Mouse (Mus musculus): ENCODE results near the gene Fam183b.
"Not testable (repeated sequence)": the region's sequence is repeated elsewhere in the genome, so short reads cannot be mapped to it uniquely, and the experiment has no call there.

The Fam183b gene

DNA sequence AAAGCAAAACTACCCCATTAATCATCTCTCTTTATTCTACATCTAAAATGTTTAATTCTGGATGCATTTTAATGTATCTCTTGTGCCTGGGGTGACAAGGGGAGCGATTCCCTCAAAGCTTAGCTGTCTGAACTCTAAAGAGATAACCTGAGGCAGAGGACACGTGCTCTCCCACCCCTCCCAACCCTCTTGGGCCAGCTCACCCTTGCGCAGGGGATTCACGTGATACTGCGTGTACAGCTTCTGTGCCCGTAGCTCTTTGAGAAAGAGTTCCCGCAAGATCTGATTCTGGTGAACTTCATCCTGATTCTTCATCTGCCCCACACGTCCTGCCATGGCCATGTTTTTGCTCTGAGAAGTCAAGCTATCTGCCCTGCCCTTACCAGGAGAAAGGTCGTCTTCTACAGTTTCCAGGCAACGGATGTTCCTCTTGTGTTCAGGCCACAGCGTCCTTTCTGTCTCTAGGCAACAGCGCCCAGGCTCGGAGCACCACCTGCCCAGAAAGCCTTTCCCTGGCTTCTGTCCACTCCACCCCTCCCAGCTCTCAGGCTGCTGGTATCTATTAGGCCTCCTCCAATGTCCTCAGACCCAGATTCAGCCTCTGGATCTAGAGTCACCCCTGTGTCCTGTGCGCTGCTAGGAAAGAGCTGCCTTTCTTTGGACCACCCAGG, at the start of gene Fam183b:
TSS of gene Fam183b (minus strand) at position 403 of the 671 bp plus-strand sequence.
- peak; percentile 24 to 41 for DNase-seq (ENCODE audit: inconsistent age in 2 of 2, low spot score in 1 of 2)

DNA sequence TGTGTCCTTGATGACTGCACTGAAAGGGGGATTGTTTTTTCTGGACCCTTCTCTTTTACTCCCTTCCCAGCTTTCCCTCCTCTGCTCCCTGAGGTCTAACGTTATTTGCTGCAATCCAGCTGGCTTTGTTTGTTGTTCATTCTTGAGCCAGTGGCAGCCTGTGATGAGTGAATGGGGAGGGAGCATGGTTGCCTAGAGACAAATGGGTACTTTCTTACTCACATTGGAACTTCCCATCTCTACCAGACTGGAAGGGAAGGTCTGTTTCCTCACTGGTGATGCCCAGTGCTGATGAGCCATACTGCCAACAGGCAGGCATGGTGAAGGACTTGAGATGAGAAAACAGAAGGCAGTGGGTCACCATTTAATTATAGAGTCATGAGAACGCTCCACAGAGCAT, 48.0 kb upstream of the Fam183b start:
- DNase-seq (ENCODE audit: inconsistent age in 2 of 2, low spot score in 1 of 2): no peak

DNA sequence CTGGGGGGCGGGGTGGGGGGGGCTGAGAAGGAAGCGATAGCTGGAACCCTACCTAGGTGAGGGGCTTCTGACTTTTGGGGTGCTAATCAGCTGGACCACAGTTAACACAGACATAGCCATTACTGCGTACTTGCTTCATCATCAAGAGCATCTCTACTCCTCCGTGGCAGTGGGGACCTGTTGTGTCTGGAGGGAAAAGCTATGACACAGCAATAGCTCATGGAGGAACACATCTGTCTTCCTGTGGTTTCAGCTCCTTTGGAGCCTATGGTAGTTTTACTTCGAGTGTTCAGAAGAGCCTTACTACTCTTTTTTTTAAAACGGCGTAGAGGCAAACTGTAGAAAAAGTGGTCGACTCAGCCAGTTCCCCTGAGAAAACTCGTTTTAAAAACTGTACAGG, 45.9 kb upstream of the Fam183b start:
- DNase-seq (ENCODE audit: inconsistent age in 2 of 2, low spot score in 1 of 2): no peak

DNA sequence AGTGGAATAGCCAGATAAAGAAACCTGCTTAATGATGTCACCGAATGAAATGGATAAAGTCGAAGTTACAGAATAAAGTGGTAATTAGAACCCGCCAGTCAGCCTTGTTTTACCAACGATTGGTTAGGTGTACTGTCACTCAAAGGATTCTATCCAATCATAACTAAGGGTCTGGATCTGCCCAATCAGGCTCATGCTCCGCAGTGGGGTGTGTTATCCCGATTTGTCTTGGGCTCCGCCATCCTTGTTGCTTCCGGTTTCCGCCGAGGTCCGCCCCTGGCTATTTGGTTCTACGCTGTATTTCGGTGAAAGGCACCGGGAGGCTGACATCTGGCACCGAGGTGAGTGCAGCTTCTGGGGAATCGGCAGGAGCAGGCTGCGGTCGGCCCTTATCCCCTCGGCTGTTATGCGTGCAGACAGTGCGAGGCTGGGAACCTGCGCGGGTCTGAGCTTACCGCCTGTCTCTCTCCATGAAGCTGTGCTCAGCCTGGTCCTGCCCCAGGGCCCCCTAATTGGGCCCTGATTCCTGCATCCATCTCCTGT, 45.2 kb upstream of the Fam183b start, which contains the start of gene Gm12258:
TSS of gene Gm12258 (plus strand) at position 240 of the 543 bp plus-strand sequence.
- peak; percentile 90 to 99 for DNase-seq (ENCODE audit: inconsistent age in 2 of 2, low spot score in 1 of 2)

DNA sequence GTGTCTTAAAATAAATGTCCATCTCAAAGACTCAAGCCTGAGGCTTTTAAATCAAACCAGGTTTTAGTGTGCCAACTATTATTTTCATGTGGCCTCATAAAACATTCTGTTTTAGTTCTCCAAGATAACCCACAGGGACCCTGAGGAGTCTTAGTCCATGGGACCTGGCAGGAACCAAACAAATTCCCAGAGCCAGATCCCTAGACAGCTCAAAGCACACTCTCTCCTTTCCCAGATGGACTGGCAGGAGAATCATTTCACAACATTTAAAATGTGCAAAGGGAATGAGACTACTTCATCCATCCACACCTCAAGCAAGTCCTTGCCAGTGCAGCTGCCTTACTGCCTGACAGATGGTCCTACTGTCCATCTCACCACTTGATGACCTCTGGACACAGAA, 37.2 kb upstream of the Fam183b start, which contains the start of gene Olfr311:
TSS of gene Olfr311 (plus strand) at position 301 of the 400 bp plus-strand sequence.
- DNase-seq (ENCODE audit: inconsistent age in 2 of 2, low spot score in 1 of 2): not testable (repeated sequence)

DNA sequence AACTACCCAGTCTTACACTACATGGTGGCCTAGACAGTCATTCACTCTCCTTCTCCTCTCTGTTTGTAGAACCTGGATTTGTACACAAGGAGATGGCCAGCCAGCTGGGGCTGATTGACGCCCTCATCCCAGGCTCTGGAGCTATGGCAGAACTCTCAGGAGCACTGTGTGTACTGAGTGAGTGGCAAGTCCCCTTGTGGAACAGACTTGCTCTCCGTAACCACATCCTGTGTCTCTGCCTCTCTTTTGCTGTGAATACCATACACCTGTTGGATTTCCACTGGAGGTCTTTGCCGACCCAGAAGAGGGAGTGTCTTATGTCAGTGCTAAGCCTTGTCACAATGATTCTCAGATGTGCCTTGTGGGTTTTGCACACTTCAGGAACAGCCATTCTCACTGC, 30.8 kb upstream of the Fam183b start:
- DNase-seq (ENCODE audit: inconsistent age in 2 of 2, low spot score in 1 of 2): not testable (repeated sequence)

DNA sequence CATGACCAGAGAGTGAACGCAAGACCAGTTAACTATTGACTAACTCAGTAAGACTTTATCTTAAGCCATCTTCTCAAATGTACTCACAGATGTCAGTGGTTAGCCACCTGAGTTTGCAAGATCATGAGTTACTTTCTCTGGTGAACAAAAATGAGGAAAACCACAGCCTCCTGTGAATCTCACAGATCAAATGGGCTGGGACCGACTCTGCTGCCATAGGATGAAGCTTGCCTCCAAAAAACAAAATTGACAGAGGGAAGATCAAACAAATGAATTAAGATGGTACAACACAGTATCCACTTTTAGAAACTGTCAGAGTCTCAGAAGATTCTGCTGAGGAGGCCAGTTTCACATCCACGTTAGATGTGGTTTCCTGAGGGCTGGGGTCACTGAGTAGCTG, 28.0 kb upstream of the Fam183b start:
- DNase-seq (ENCODE audit: inconsistent age in 2 of 2, low spot score in 1 of 2): no peak

DNA sequence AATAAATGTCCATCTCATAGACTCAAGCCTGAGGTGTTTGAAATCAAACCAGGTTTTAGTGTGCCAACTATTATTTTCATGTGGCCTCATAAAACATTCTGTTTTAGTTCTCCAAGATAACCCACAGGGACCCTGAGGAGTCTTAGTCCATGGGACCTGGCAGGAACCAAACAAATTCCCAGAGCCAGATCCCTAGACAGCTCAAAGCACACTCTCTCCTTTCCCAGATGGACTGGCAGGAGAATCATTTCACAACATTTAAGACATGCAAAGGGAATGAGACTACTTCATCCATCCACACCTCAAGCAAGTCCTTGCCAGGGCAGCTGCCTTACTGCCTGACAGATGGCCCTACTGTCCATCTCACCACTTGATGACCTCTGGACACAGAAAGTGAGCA, 27.2 kb upstream of the Fam183b start, which contains the start of gene Olfr312:
TSS of gene Olfr312 (plus strand) at position 301 of the 400 bp plus-strand sequence.
- DNase-seq (ENCODE audit: inconsistent age in 2 of 2, low spot score in 1 of 2): not testable (repeated sequence)

DNA sequence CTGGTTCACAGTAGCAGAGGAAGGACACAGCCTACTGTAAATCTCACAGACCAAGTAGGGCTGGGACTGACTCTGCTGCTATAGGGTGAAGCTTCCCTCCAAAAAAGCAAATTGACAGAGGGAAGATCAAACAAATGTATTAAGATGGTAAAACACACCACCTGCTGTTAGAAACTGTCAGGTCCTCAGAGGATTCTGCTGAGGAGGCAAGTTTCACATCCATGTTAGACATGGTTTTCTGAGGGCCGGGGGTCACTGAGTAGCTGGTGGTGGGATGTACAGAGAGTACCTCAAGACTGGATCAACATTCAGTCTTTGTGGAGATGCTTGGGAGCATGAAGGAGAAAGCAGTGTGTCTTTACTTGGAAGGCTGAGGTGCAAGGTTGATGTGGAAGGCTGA, 13.9 kb upstream of the Fam183b start:
- no peak for DNase-seq (ENCODE audit: inconsistent age in 2 of 2, low spot score in 1 of 2)

DNA sequence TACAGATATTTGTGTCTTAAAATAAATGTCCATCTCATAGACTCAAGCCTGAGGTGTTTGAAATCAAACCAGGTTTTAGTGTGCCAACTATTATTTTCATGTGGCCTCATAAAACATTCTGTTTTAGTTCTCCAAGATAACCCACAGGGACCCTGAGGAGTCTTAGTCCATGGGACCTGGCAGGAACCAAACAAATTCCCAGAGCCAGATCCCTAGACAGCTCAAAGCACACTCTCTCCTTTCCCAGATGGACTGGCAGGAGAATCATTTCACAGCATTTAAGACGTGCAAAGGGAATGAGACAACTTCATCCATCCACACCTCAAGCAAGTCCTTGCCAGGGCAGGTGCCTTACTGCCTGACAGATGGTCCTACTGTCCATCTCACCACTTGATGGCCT, 12.9 kb upstream of the Fam183b start, which contains the start of gene Olfr313:
TSS of gene Olfr313 (plus strand) at position 301 of the 400 bp plus-strand sequence.
- not testable (repeated sequence) for DNase-seq (ENCODE audit: inconsistent age in 2 of 2, low spot score in 1 of 2)

DNA sequence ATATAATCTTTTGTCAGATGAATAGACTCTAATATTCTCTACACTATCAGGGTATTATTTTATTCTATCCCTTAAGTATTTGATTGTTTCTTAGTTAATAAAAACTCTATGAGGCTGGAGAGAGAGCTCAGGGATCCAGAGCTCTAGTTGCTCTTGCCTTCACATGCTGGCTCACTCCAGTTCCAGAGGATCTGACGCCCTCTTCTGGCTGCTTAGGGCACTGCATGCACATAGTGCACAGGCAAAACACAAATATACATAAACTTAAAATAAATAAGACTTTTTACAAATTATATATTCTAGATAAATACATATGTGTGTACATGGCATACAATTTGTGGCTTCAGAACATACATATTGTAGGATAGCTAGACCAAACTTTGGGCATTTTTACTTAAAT, 10.2 kb upstream of the Fam183b start:
- DNase-seq (ENCODE audit: inconsistent age in 2 of 2, low spot score in 1 of 2): no peak

DNA sequence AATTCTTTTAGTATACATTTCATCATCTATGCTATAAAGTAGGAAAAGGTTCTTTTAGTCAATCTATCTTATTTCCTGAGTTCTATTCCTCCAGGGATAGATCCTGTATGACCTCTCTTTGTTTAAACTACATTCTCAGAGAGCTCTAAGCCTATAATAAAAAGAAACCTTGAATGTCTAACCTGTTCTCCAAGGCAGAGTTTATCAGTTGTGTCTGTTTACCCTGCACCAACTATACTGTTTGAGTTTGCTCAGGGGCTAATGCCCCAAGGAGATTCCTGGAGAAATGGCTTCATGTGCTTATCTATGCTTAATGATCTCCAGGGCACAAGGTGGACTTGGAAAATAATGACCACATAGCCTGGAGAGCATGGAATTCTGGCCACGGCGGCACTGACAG, 2.6 kb upstream of the Fam183b start:
- no peak for DNase-seq (ENCODE audit: inconsistent age in 2 of 2, low spot score in 1 of 2)

DNA sequence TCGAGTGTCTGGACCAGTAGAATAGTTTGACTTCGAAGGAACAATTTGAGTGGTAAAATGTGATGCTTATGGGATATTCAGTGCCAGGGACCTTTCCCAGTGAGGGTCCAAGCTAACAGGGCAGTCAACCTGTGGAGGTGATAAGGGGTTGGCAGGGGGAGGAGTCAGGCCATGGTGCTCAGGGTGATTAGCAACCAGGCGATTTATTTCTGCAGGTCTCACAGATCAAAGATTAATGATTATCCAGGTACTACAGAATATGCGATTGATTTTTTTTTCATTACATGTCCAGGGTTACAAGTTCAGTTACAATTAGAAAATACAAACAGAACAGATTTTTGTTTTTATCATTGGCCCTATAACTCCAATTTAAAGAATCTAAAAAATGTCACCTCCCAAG, 2.1 kb upstream of the Fam183b start:
- DNase-seq (ENCODE audit: inconsistent age in 2 of 2, low spot score in 1 of 2): no peak

DNA sequence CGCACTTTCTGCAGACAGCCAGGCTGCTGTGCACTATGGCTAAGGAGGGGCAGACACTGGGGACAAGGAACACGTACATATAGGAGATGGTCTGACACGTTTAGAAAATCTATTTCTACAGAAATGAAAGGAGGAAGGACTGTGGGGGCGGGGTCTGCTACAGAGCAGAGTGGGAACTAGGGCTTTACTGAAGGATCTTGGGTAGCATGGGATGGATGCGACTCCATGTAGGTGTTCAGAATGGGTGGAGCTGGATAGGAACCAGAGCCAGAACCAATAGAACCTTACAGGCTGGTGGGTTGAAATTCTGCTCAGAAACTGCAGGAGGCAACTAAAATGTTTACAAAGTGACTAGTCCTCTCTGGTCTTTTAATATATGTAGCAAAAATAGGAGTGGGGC, 2.0 kb downstream of the Fam183b start:
- DNase-seq (ENCODE audit: inconsistent age in 2 of 2, low spot score in 1 of 2): no peak

DNA sequence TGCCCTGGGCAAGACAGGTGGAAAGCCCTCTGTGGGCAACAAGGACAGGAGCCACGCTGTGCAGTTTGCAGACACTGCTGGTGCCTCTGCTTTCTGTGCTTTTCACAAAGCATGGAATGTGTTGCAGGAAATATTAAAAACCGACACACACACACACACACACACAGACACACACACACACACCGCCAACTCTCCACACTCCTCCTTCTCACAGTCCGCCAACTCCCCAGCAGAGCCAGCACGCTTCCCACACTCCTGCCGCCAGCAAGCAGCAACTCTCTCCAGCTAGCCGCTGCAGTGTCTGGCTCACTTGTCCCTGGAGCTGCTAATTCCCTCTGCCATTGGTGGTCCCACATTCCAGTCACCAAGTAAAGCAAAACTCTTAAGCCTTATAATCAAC, 4.9 kb downstream of the Fam183b start:
- DNase-seq (ENCODE audit: inconsistent age in 2 of 2, low spot score in 1 of 2): no peak

DNA sequence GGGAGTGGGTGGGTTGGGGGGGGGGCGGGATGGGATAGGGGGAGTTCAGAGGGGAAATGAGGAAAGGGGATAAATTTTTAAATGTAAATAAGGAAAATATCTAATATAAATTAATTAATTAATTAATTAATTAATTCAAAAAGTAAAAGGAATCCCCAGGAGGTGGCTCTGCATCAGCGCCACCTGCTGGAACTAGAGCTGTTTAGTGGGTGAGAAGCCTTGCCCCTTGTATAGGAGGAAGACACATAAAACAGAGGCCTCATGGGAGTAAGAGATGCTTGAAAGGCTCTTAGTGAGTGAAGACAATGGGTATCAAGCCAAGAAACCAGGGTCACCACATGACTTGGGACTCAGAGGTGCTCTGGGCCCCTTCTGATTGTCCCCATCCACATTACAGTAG, 5.9 kb downstream of the Fam183b start:
- DNase-seq (ENCODE audit: inconsistent age in 2 of 2, low spot score in 1 of 2): no peak

DNA sequence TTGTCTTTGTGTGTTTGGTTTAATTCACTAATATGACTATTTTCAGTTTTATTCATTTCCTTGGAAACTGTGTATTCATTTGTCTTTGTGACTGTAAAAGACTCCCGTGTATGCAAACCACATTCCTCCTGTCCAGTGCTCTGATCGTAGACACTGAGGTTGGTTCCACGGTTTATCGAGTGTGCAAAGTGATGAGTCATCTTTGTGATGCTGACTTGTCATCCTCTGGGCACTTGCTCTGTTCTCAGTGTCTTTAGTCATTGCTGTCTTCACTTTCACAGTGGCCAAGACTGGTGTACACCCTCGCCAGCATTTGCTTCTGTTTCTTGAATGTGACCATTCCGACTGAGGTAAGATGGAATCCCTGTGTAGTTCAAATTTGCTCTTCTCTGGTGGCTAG, 11.1 kb downstream of the Fam183b start:
- DNase-seq (ENCODE audit: inconsistent age in 2 of 2, low spot score in 1 of 2): no peak

DNA sequence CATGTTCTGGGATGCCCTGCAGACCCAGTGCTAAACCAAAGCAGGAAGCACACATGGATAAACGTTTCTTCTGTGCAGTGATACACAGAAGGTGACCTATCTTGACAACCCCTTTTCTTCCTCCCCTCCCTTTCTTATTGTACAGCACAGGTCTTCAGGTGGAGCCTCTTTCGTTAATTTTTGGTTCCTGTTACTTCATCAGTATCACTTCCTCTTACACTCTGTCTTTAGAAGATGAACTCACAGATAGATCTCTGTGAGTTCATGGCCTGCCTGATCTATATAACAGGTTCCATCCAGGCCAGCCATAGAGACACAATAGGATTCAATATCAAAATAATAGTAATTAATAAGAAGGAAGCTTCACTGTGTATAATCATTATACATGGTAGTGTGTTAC, 11.7 kb downstream of the Fam183b start:
- no peak for DNase-seq (ENCODE audit: inconsistent age in 2 of 2, low spot score in 1 of 2)

DNA sequence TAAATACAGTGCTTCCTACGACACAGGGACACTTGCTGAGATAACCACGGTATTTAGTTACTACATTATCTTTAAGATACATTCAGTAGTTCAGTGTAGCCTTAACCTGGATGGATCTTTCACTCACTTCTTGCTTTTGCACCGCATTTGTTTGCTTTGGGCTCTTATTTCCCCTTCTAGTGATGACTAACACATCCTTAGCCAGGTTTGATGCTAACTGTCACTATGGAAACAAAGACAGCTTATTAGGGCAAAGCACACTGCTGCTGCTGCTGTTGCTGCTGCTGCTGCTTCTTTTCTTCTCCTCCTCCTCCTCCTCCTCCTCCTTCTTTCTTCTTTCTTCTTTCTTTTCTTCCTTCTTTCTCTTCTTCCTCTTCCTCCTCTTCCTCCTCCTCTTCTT, 12.2 kb downstream of the Fam183b start:
- no peak for DNase-seq (ENCODE audit: inconsistent age in 2 of 2, low spot score in 1 of 2)

DNA sequence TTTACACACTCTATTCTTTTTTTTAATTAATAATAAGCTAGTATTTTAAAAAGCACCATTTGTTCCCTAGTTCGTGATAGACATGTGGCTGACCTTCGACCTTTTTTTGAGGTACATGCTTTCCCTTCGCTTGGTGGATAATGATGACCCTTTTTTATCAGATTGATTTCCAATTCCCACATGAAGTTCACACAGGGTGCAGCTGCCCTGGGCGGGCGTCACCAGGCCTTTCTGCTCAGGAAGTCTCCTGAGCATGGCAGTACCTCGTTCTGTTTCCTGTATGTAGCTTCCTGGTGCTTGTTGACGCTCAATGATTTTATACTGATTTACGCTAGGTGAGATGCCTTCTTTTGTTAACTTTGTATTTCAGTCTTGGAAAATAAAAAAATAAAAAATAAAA, 13.4 kb downstream of the Fam183b start:
- no peak for DNase-seq (ENCODE audit: inconsistent age in 2 of 2, low spot score in 1 of 2)

DNA sequence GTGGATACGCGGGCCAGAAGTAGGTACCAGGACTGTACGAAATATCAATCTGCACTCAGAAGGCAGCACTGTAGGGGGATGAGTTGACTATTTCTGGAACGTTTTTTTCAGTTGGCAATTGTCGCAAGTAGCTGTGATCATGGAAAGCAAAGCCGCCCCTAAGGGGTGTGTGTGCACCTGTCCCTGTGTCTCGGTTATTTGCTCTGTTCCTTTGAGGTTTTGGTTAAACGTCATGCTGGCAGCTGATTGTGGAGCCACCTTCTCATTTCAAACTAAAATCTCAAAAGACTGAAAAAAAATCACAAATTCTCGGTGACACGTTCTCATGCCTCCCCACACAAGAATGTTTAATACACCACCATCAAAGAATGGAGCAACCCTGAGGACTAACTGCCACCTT, 14.1 kb downstream of the Fam183b start:
- DNase-seq (ENCODE audit: inconsistent age in 2 of 2, low spot score in 1 of 2): no peak

DNA sequence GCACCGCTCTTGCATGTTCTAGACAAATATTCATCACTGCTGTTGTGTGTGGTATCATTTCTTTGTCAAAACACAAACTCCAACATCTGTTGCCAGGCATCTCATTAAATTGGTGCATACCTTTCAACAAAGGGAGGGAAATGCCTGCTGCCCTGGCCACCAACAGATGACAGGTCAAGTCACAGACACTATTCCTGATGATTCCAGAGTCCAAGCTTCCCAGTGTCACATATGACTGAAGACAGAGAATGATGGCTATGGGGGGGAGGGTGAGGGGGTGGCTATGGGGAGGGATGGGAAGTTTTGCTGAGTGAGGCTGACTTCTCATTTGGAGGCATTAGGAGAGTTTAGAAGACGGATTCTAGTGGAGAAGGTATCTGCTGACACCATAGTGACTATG, 17.6 kb downstream of the Fam183b start:
- no peak for DNase-seq (ENCODE audit: inconsistent age in 2 of 2, low spot score in 1 of 2)
